Mouse (Mus musculus) limb, embryonic 10.5 days (tissue): ENCODE data around the gene Bean1. TPM values are rescaled to one million over a fixed set of nuclear protein-coding genes. Genes with fewer than 3 reads are reported as not detected.

Experiments used
- DNase-seq: peaks from one replicate; pipeline ENCODE4 v3.0.0-alpha.2; 2017; ENCODE audit warnings: low spot score
- H3K27ac ChIP-seq: fragments of 300-500 bp; sonication (generic); 2 replicates; pipeline ENCODE4 v1.5.1; 2016; ENCODE audit warnings: mild to moderate bottlenecking
- H3K27me3 ChIP-seq: fragments of 300-500 bp; sonication (generic); 2 replicates; pipeline ENCODE4 v1.6.1; 2016; ENCODE audit warnings: low read depth, mild to moderate bottlenecking; ENCODE audit not compliant: poor library complexity, severe bottlenecking
- H3K36me3 ChIP-seq: fragments of 300-500 bp; sonication (generic); 2 replicates; pipeline ENCODE4 v1.6.1; 2016; ENCODE audit warnings: mild to moderate bottlenecking, moderate library complexity
- H3K4me1 ChIP-seq: fragments of 300-500 bp; sonication (generic); 2 replicates; pipeline ENCODE4 v1.6.1; 2016
- H3K4me3 ChIP-seq: fragments of 300-500 bp; sonication (generic); 2 replicates; pipeline ENCODE4 v1.5.1; 2016; ENCODE audit warnings: mild to moderate bottlenecking, moderate library complexity
- H3K9me3 ChIP-seq: fragments of 300-500 bp; sonication (generic); replicated peaks from 2 replicates; pipeline ENCODE4 v1.6.1; 2016; ENCODE audit warnings: mild to moderate bottlenecking
- WGBS: fragments of 180-500 bp; shearing (Covaris S2); methylation state at CpG from one replicate; pipeline ENCODE4 v1.1.7; 2016; 5-methylcytosine and 5-hydroxymethylcytosine counted together
- polyA plus RNA-seq: library from polyadenylated mRNA; unstranded; fragments of >200 nt; fragmentation: Nextera tagmentation; extraction: Ambion mirVana; gene quantifications from 2 replicates; pipeline ENCODE4 v1.2.1, GENCODE M21; 2016

Bean1 gene
- polyA plus RNA-seq, 1 experiment from 2014 or later: 0.23 TPM

- WGBS: 94% methylated on average over 9 of the region's 9 CpGs
- Histone ChIP-seq H3K36me3 (peaks cover 97% of the 10 kb centered on the region), H3K27me3 (no peaks in the 10 kb centered on the region), H3K4me1 (no peaks in the 10 kb centered on the region), H3K4me3 (no peak overlapping the region), H3K9me3 (no peaks in the 10 kb centered on the region), H3K27ac (no peak overlapping the region)
- no peak for DNase-seq
Observed at GRCm38 (mm10) chr8:104230377-104230776, 60.1 kb downstream of the Bean1 start.

GRCm38 (mm10) chr8:104232039-104232438, 61.8 kb downstream of the Bean1 start:
- Histone ChIP-seq H3K4me3 (no peak overlapping the region), H3K27me3 (no peaks in the 10 kb centered on the region), H3K27ac (no peak overlapping the region), H3K9me3 (no peaks in the 10 kb centered on the region), H3K36me3 (peaks cover 95% of the 10 kb centered on the region), H3K4me1 (no peaks in the 10 kb centered on the region)
- DNase-seq: no peak
- 86% methylated on average over 4 of the region's 4 CpGs for WGBS

GRCm38 (mm10) chr8:104232919-104233318, 62.7 kb downstream of the Bean1 start:
- H3K27ac ChIP-seq: no peak overlapping the region
- no peaks in the 10 kb centered on the region for H3K4me1 ChIP-seq
- 95% methylated on average over 5 of the region's 5 CpGs for WGBS
- no peak for DNase-seq
- H3K27me3 ChIP-seq: no peaks in the 10 kb centered on the region
- no peaks in the 10 kb centered on the region for H3K9me3 ChIP-seq
- H3K36me3 ChIP-seq: peaks cover 95% of the 10 kb centered on the region
- no peak overlapping the region for H3K4me3 ChIP-seq

- H3K4me3 ChIP-seq: no peak overlapping the region
- 46% methylated on average over 6 of the region's 6 CpGs for WGBS
- H3K36me3 ChIP-seq: peaks cover 97% of the 10 kb centered on the region
- H3K9me3 ChIP-seq: no peaks in the 10 kb centered on the region
- no peaks in the 10 kb centered on the region for H3K4me1 ChIP-seq
- H3K27ac ChIP-seq: no peak overlapping the region
- DNase-seq: peak; percentile 32
- H3K27me3 ChIP-seq: no peaks in the 10 kb centered on the region
Observed at GRCm38 (mm10) chr8:104234573-104234972, 64.3 kb downstream of the Bean1 start.

- Histone ChIP-seq H3K27me3 (no peaks in the 10 kb centered on the region), H3K9me3 (no peaks in the 10 kb centered on the region), H3K4me1 (no peaks in the 10 kb centered on the region), H3K27ac (no peak overlapping the region), H3K36me3 (peaks cover 85% of the 10 kb centered on the region), H3K4me3 (no peak overlapping the region)
- 91% methylated on average over 10 of the region's 10 CpGs for WGBS
- no peak for DNase-seq
Observed at GRCm38 (mm10) chr8:104239418-104239861, 69.2 kb downstream of the Bean1 start.

DNA sequence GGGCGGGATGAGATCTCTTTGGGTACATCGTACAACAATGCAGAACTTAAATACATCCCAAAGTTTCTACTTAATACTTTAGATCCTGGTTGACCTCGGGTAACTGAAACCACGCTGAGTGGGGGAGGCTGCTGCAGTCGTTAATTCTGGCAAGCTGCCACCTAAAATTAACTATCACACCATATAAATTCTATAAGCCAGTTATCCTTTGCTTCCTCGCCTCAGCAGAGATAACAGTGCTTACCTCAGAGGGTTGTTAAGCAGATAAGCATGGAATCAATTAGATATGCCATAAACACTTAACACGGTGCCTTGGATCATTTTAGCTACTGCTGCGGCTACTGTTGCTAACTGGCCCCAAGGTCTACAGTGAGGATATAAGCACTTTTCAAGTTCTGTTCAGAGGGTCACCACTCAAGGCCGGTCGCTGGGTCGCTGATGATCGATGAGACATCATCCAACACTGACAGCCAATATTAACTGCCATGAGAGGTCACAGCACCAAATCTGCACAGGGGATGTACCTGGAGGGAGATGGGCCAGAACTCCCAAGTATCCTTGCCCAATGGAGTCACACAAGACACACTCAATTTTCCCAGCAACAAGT, 71.9 kb downstream of the Bean1 start:
- no peak for DNase-seq
- WGBS: 80% methylated on average over 12 of the region's 12 CpGs
- Histone ChIP-seq H3K9me3 (no peaks in the 10 kb centered on the region), H3K27ac (no peak overlapping the region), H3K27me3 (no peaks in the 10 kb centered on the region), H3K4me3 (no peak overlapping the region), H3K36me3 (peaks cover 65% of the 10 kb centered on the region), H3K4me1 (peaks cover 5% of the 10 kb centered on the region)

DNA sequence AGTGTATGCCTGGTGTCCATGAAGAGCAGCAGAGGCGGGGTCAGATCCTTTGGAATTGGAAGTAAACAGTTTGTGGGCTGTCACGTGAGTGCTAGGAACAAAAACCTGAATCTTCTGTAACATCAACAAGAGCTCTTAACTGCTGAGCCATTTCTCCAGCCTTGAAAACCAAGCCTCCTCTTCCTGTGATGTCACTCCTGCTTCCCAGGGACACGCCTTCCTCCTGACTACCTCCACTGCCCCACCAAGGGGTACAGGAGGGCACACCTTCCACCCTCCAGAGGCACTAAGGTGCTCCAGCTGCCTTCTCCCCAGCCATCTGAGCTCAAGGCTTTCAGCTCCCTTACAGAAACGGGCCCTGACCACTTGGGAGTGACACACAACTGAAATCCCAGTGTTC, 76.4 kb downstream of the Bean1 start:
- no peaks in the 10 kb centered on the region for H3K27me3 ChIP-seq
- WGBS: 93% methylated on average over 4 of the region's 4 CpGs
- no peak overlapping the region for H3K4me3 ChIP-seq
- no peak overlapping the region for H3K27ac ChIP-seq
- DNase-seq: no peak
- H3K4me1 ChIP-seq: peaks cover 20% of the 10 kb centered on the region
- no peaks in the 10 kb centered on the region for H3K9me3 ChIP-seq
- peaks cover 21% of the 10 kb centered on the region for H3K36me3 ChIP-seq

- 72% methylated on average over 22 of the region's 22 CpGs for WGBS
- no peak for DNase-seq
- Histone ChIP-seq H3K27me3 (no peaks in the 10 kb centered on the region), H3K4me1 (peaks cover 24% of the 10 kb centered on the region), H3K36me3 (peaks cover 19% of the 10 kb centered on the region), H3K4me3 (peak overlapping the region; percentile 69), H3K9me3 (no peaks in the 10 kb centered on the region), H3K27ac (peak overlapping the region; percentile 78; the same call in 1 of the 2 replicates)
Observed at GRCm38 (mm10) chr8:104247054-104247907, 77.0 kb downstream of the Bean1 start.

- Histone ChIP-seq H3K27me3 (no peaks in the 10 kb centered on the region), H3K36me3 (peaks cover 13% of the 10 kb centered on the region), H3K27ac (peak overlapping the region; percentile 78), H3K9me3 (no peaks in the 10 kb centered on the region), H3K4me3 (peak overlapping the region; percentile 69), H3K4me1 (peaks cover 24% of the 10 kb centered on the region)
- 4% methylated on average over 11 of the region's 11 CpGs for WGBS
- DNase-seq: peak; percentile 33
Observed at GRCm38 (mm10) chr8:104247908-104248275, 77.7 kb downstream of the Bean1 start.

DNA sequence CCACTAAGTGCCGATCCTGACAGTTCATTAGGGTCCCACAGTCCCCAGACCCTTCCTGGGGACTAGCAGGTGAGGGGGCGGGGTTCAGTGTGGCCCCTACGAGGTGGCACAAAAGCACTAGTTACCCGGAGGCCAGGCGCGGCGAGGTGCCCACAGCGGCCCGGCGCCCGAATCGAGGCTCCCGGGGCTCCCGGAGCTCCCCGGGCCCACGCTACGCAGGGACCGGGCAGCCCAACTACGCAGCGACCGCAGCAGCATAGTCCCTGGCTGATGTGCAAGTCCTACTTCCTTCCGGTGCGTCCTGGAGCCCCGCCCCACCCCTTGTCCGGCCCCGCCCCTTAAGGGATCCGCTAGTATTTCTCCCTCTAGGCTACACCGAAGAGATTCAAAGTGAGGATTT, 78.0 kb downstream of the Bean1 start, which contains the start of gene Tk2:
Gene Tk2, minus strand, starts transcription at position 283 of the 400 bp plus-strand sequence.
- peaks cover 24% of the 10 kb centered on the region for H3K4me1 ChIP-seq
- 0% methylated on average over 28 of the region's 28 CpGs for WGBS
- DNase-seq: peak; percentile 87
- peak within 1 kb of the TSS; percentile 78 for H3K27ac ChIP-seq
- peaks cover 10% of the 10 kb centered on the region for H3K36me3 ChIP-seq
- H3K9me3 ChIP-seq: no peaks in the 10 kb centered on the region
- no peaks in the 10 kb centered on the region for H3K27me3 ChIP-seq
- H3K4me3 ChIP-seq: peak within 1 kb of the TSS; percentile 69

DNA sequence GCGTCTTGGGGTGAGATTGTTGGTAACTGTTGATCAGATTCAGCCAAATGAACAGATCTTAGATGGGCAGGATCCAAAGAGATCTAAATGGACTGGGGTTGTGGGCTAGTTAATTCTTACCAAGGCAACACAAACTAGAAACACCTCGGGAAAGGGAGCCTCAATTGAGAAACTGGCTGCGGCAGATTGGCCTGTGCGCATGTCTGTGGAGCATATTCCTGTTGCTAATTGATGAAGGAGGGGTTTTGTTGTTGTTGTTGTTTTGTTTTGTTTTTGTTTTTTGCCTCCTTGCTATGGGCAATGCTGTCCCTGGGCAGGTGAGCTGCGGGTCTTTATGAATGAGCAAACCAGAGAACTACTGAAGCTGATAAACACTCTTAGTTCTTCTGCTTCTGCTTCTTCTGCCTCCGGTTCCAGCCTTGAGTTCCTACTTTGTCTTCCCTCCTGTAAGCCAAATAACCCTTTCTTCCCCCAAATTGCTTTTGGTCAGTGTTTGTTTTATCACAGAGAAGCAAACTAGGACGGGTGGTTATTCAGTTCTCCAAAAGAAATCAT, 79.3 kb downstream of the Bean1 start:
- Histone ChIP-seq H3K27me3 (no peaks in the 10 kb centered on the region), H3K9me3 (no peaks in the 10 kb centered on the region), H3K27ac (no peak overlapping the region), H3K4me3 (no peak overlapping the region), H3K4me1 (peaks cover 24% of the 10 kb centered on the region), H3K36me3 (peaks cover 6% of the 10 kb centered on the region; the same call in 1 of the 2 replicates)
- 89% methylated on average over 7 of the region's 7 CpGs for WGBS
- no peak for DNase-seq

GRCm38 (mm10) chr8:104250439-104251367, 80.5 kb downstream of the Bean1 start, which contains the start of gene Cklf:
Cklf (plus strand) TSS chr8:104250861.
- no peaks in the 10 kb centered on the region for H3K27me3 ChIP-seq
- 4% methylated on average over 41 of the region's 41 CpGs for WGBS
- H3K27ac ChIP-seq: peak within 1 kb of the TSS; percentile 93
- no peaks in the 10 kb centered on the region for H3K36me3 ChIP-seq
- H3K4me3 ChIP-seq: peak within 1 kb of the TSS; percentile 76
- no peaks in the 10 kb centered on the region for H3K9me3 ChIP-seq
- DNase-seq: peak; percentile 91
- H3K4me1 ChIP-seq: peaks cover 24% of the 10 kb centered on the region
